Mouse (Mus musculus) olfactory bulb, adult 2 months (tissue): ENCODE measurements around the gene Gphb5.

Experiments used
- CTCF ChIP-seq: fragments of 200-500 bp; IDR thresholded peaks from 2 replicates; pipeline ENCODE4 v1.5.1; 2012; ENCODE audit warnings: low read depth, mild to moderate bottlenecking, low read length, moderate library complexity; ENCODE audit not compliant: insufficient read depth
- POLR2A ChIP-seq: fragments of 200-500 bp; IDR thresholded peaks from 2 replicates; pipeline ENCODE4 v1.6.1; 2012; ENCODE audit warnings: mild to moderate bottlenecking, low read depth, low read length, moderate library complexity; ENCODE audit not compliant: insufficient read depth

GRCm38 (mm10) chr12:75448921-75449320 lies 32.3 kb upstream of the Gphb5 start:
- TF ChIP-seq CTCF (no peak), POLR2A (no peak)
